Mouse (Mus musculus) gastrocnemius, postnatal 14 days (tissue): ENCODE measurements around the gene Car4. TPM values are rescaled to one million over a fixed set of nuclear protein-coding genes. Genes with fewer than 3 reads are reported as not detected.

Experiments
- DNase-seq: peaks from one replicate; pipeline ENCODE4 v3.0.0; 2021; ENCODE audit warnings: mixed read lengths
- intact Hi-C: fragments of 180-260 bp; cut with DNase I; formaldehyde crosslinking; loops from one replicate; pipeline ENCODE4 v1.15.1; 2025; ENCODE audit warnings: low total_unique reads
- total RNA-seq, 2 experiments: library from RNA; stranded (reverse); gene quantifications; 2 replicates each; pipeline ENCODE4 v1.2.3; 2021

The Car4 gene
- total RNA-seq, 2 experiments from 2014 or later = 18.3 to 28.3 TPM

DNA sequence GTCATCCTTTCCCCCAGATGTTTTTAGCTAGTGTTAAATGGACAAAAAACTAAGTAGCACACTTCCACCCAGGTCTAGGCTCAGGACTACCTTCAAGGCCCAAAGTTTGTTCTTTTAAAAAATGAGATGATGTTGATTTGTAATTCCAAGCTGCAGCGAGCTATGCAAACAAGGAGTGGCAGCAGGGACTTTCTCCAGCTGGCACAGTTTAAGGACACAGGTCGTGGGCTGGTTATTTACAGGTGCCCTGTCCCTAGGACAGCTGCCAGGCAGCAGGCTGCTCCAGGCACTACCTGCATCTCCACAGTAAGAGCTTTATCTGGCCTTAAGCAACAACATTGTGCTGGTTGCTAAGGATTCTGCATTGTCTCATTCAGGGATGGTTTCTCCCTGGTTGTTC is 23.1 kb downstream of the Car4 start:
- intact Hi-C loops = loop anchor here (5.0 kb wide), 1 partner anchor 58 kb away; no protein-coding TSS in a partner anchor
- no peak for DNase-seq

DNA sequence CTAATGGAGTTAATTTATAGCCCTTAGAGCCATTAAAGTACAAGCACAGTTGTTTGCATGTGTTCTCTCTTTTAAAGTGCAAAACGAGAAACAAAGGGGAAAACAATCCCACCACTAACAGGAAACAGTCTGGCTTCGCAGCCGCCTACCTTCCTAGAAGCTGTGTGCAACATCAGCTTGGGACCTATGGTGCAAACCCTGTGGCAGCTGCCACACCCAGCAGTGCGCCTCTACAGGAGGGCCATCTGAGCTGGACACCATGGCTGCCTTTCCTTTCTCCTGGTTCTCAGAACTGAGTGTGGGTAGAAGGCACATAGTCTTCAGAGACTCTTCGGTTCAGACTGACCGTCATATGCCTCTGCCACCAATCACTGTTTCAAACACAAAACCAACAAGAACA is 27.8 kb downstream of the Car4 start:
- intact Hi-C loops = no loop called here

DNA sequence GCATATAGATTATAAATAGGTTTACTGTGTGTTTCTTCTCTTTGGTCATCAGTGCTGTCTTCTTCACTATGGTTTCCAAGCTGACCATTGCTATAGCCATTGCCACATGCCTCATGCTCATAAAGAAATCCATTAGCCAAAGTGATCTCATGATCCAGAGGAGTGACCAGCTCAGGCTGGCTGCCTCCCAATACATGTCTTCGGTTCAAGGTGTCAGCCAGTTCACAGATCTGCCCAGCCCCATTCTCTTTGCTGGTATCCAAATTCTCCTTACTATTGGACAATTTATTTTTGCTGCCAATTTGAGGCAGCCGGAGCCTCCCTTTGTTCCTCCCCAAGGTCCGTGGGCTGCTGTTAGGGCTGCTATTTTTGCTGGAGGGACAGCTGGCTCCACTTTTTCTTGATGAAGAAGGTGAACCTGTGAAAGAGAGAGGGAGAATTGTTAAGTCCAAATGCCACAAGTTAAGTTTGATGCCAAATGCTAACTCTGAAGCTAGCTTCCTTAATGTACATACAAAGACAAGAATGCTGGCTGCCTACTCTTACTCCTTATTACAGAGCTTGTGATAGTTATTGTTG is 30.8 kb downstream of the Car4 start:
- no peak for DNase-seq
- intact Hi-C loops = no loop called here

More for the DNA sequence above, 27.8 kb downstream of the Car4 start:
- DNase-seq = no peak

DNA sequence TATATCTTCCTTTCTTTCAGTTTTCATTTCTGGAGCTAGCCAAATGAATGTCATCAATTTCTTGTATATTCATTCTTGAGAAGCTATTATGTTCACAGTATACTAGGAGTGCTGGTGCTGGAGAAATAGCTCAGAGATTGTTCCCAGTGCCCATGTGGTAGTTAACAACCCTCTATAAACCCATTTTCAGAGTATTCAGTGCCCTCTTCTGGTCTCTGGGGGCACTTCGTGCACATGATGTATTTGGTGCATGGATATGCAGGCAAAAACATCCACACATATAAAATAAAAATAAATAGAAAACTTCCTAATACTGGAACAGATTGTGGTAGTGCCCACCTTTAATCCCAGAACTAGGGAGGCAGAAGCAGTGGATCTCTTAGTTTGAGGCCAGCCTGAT is 35.4 kb downstream of the Car4 start:
- intact Hi-C loops = no loop called here
- DNase-seq = no peak

DNA sequence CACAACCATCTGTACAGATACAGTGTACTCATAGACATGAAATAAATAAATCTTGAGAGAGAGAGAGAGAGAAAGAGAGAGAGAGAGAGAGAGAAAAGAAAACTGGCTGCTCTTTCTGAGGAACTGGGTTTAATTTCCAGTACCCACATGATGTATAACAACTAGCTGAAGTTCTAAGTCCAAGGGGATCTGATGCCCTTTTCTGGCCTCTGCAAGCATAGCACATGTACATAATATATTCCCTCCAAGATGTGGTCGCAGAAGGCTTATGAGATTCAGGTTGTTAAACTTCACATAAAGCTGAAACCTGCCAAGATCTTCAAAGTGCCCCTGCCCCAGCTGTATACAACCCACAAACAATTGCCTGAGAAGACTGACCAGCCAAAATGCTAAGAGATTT is 37.7 kb downstream of the Car4 start:
- intact Hi-C loops = no loop called here
- DNase-seq = no peak

DNA sequence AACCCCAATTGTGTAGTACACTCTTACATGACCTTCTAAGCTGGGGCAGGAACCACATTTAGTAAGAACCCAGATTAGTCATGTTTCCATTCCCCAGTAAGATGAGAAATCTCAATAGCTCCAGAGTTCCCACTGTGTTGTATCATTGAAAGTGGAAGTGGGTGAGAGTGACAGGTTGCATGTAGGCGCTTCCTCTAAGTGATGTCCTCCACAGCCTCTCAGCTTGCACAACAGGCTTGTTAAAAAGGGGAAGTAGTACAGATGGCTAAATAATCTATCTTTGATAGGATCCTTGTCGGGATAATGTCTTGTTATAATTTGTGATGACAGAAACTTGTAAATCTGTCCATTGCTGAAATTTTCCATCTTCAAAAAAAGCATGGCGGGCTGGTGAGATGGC is 46.0 kb downstream of the Car4 start:
- intact Hi-C loops = no loop called here
- no peak for DNase-seq

DNA sequence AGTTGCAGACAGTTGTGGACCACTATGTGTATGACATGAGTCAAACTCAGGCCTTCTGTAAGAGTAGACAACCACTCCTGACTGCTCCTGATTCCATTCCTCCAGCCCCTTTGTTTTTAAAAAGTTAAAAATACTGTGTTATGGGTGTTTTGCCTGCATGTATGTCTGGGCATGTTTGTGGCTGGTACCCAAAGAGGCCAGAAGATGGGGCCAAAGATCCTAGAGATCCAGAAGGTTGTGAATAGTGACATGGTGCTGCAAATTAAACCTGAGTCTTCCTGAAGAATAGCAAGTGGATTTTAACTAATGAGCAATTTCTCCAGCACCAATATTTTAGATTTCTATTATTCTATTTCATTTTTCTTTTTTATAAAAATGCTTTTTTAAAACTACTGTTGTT is 55.5 kb downstream of the Car4 start:
- intact Hi-C loops = no loop called here
- DNase-seq = no peak

Other genes with a start within 250 kb of the Car4 start
- gene Mrm1, start 138.3 kb upstream of the Car4 start, total RNA-seq = 1 to 10 TPM; 4.3 to 4.9 TPM
- 10 to 100 TPM; 22.5 to 37.6 TPM for gene Dhrs11, start 128.8 kb upstream of the Car4 start, total RNA-seq
- gene Ggnbp2, start 87.0 kb upstream of the Car4 start, total RNA-seq = 10 to 100 TPM; 33.9 to 40.8 TPM
- gene Myo19, start 77.6 kb upstream of the Car4 start, total RNA-seq = 1 to 10 TPM; 2.1 to 2.9 TPM
- 1 to 10 TPM; 6.6 to 6.8 TPM for gene Pigw, start 77.5 kb upstream of the Car4 start, total RNA-seq
- gene Znhit3, start 41.4 kb upstream of the Car4 start, total RNA-seq = 10 to 100 TPM in 1 of 2 experiments, 1 to 10 TPM in 1; 9.5 to 11.2 TPM
- 1 to 10 TPM; 8.6 to 9.1 TPM for gene Usp32, start 182.4 kb downstream of the Car4 start, total RNA-seq
- not detected for gene 1700125H20Rik, start 212.6 kb downstream of the Car4 start, total RNA-seq